Mouse (Mus musculus) erythroblast, embryonic 14.5 days (primary cell): Measurements from ENCODE around the gene Prss40.

ENCODE experiments used
- GATA1 ChIP-seq: IDR thresholded peaks from 2 replicates; pipeline ENCODE4 v1.6.1; 2012; ENCODE audit warnings: low read length, inconsistent platforms, mixed read lengths
- TAL1 ChIP-seq: IDR thresholded peaks from 3 replicates; pipeline ENCODE4 v1.6.1; 2012; ENCODE audit warnings: low read length, inconsistent platforms, mixed read lengths

- no peak for TF ChIP-seq GATA1
- no peak for TF ChIP-seq TAL1
These were observed 54.7 kb downstream of the Prss40 start for GRCm38 (mm10) chr1:34505970-34506551.
